Mouse (Mus musculus) natural killer cell, adult 2 months (primary cell): ENCODE measurements around the gene Enpp3.

Experiments used
- DNase-seq, 2 experiments: peaks; one replicate each; pipeline ENCODE4 v3.0.0; 2022; ENCODE audit warnings: low spot score in 2 of 2

Enpp3 gene

GRCm38 (mm10) chr10:24842676-24843075, at the start of gene Enpp3:
Gene Enpp3 (minus strand): TSS chr10:24842823.
- DNase-seq = no peak

- DNase-seq = no peak
Observed at GRCm38 (mm10) chr10:24888343-24888742, 45.7 kb upstream of the Enpp3 start.

GRCm38 (mm10) chr10:24886008-24886407, 43.4 kb upstream of the Enpp3 start:
- DNase-seq = no peak

- peak in 1 of 2 experiments; percentile 8 for DNase-seq
Observed at GRCm38 (mm10) chr10:24873624-24874023, 31.0 kb upstream of the Enpp3 start.

GRCm38 (mm10) chr10:24869760-24870290, 27.2 kb upstream of the Enpp3 start, which contains the start of gene Med23:
Gene Med23 (plus strand): TSS chr10:24869986.
- DNase-seq = peak; percentile 96 to 98

GRCm38 (mm10) chr10:24864434-24864833, 21.8 kb upstream of the Enpp3 start:
- peak in 1 of 2 experiments; percentile 12 for DNase-seq

- no peak for DNase-seq
Observed at GRCm38 (mm10) chr10:24863146-24863545, 20.5 kb upstream of the Enpp3 start.

GRCm38 (mm10) chr10:24841998-24842397, 625 bp downstream of the Enpp3 start:
- DNase-seq = no peak

- DNase-seq = no peak
Observed at GRCm38 (mm10) chr10:24840795-24841194, 1.8 kb downstream of the Enpp3 start.

- DNase-seq = no peak
Observed at GRCm38 (mm10) chr10:24836366-24837038, 6.1 kb downstream of the Enpp3 start.

- no peak for DNase-seq
Observed at GRCm38 (mm10) chr10:24835702-24836342, 6.8 kb downstream of the Enpp3 start.

GRCm38 (mm10) chr10:24834634-24835371, 7.8 kb downstream of the Enpp3 start:
- no peak for DNase-seq

GRCm38 (mm10) chr10:24832306-24832705, 10.3 kb downstream of the Enpp3 start:
- no peak for DNase-seq

- DNase-seq = no peak
Observed at GRCm38 (mm10) chr10:24831377-24832095, 11.1 kb downstream of the Enpp3 start.

- no peak for DNase-seq
Observed at GRCm38 (mm10) chr10:24830448-24830847, 12.2 kb downstream of the Enpp3 start.

GRCm38 (mm10) chr10:24828136-24828535, 14.5 kb downstream of the Enpp3 start:
- DNase-seq = no peak

GRCm38 (mm10) chr10:24826130-24826529, 16.5 kb downstream of the Enpp3 start:
- no peak for DNase-seq

GRCm38 (mm10) chr10:24825456-24826081, 17.1 kb downstream of the Enpp3 start:
- no peak for DNase-seq

- no peak for DNase-seq
Observed at GRCm38 (mm10) chr10:24824621-24825020, 18.0 kb downstream of the Enpp3 start.

- peak in 1 of 2 experiments; percentile 2 for DNase-seq
Observed at GRCm38 (mm10) chr10:24823697-24824535, 18.7 kb downstream of the Enpp3 start.
